Mouse (Mus musculus) embryonic facial prominence, embryonic 11.5 days (tissue): Measurements from ENCODE around the gene Serpinb3d. TPM values are rescaled to one million over a fixed set of nuclear protein-coding genes. Genes with fewer than 3 reads are reported as not detected.
"Not testable (repeated sequence)": the region's sequence is repeated elsewhere in the genome, so short reads cannot be mapped to it uniquely, and the experiment has no call there.

Source experiments
- ATAC-seq: fragments of 200-750 bp; cut with Nextera tagmentation; replicated peaks from 2 replicates; pipeline ENCODE4 v1.8.0; 2017; ENCODE audit warnings: low read depth; ENCODE audit not compliant: insufficient number of reproducible peaks, low FRiP score, low TSS enrichment
- DNase-seq: peaks from one replicate; pipeline ENCODE4 v3.0.0-alpha.2; 2015; ENCODE audit warnings: low spot score
- H3K27ac ChIP-seq: fragments of 300-500 bp; sonication (generic); replicated peaks from 2 replicates; pipeline ENCODE4 v1.5.1; 2014; ENCODE audit warnings: mild to moderate bottlenecking, low read depth, low read length, control low read depth
- H3K27me3 ChIP-seq: fragments of 300-500 bp; sonication (generic); 2 replicates; pipeline ENCODE4 v1.6.1; 2014; ENCODE audit warnings: mild to moderate bottlenecking, low read length, moderate library complexity, mixed read lengths; ENCODE audit not compliant: control insufficient read depth, insufficient read depth
- H3K36me3 ChIP-seq: fragments of 300-500 bp; sonication (generic); replicated peaks from 2 replicates; pipeline ENCODE4 v1.6.1; 2014; ENCODE audit warnings: low read depth, mild to moderate bottlenecking, low read length, moderate library complexity, mixed read lengths; ENCODE audit not compliant: control insufficient read depth, insufficient read depth
- H3K4me1 ChIP-seq: fragments of 300-500 bp; sonication (generic); 2 replicates; pipeline ENCODE4 v1.6.1; 2014; ENCODE audit warnings: low read length, mixed read lengths; ENCODE audit not compliant: control insufficient read depth, insufficient read depth
- H3K4me2 ChIP-seq: fragments of 300-500 bp; sonication (generic); 2 replicates; pipeline ENCODE4 v1.6.1; 2014; ENCODE audit warnings: low read depth, mild to moderate bottlenecking, control low read depth, low read length, moderate library complexity
- H3K4me3 ChIP-seq: fragments of 300-500 bp; sonication (generic); 2 replicates; pipeline ENCODE4 v1.5.1; 2014; ENCODE audit warnings: low read depth, low read length, control low read depth
- H3K9ac ChIP-seq: fragments of 300-500 bp; sonication (generic); replicated peaks from 2 replicates; pipeline ENCODE4 v1.6.1; 2014; ENCODE audit warnings: mild to moderate bottlenecking, control low read depth, low read length
- H3K9me3 ChIP-seq: fragments of 300-500 bp; sonication (generic); replicated peaks from 2 replicates; pipeline ENCODE4 v1.6.1; 2016; ENCODE audit warnings: mild to moderate bottlenecking, low read length, inconsistent platforms, mixed read lengths; ENCODE audit not compliant: control insufficient read depth
- WGBS: fragments of 180-500 bp; shearing (Covaris S2); extraction: QIAGEN DNeasy Blood & Tissue Kit; methylation state at CpG from one replicate; pipeline ENCODE4 v1.1.7; 2014; 5-methylcytosine and 5-hydroxymethylcytosine counted together
- polyA plus RNA-seq: library from polyadenylated mRNA; unstranded; fragments of >200 nt; fragmentation: Nextera tagmentation; extraction: Ambion mirVana; gene quantifications from 2 replicates; pipeline ENCODE4 v1.2.1, GENCODE M21; 2014

Gene Serpinb3d
- polyA plus RNA-seq, result not detected in 2 replicates

DNA sequence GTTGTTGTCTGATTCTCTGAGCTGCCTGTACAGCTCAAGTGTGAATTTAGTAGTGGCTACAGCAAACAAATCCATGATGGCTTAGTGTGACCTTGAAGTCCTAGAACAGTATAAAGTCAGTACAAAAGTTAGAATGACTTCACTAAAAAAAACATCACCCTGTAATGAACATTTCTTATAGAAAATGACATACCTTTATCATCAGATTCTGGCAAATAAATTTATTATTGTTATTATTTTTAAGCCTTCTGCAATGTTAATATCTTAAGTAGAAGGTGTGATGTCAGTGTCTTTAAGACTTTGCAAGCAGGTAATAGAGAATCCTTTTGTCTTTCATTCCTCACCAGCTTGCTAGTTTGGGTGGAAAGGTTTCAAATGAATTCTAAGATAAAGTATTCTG, at the start of gene Serpinb3d:
Gene Serpinb3d, minus strand, starts transcription at position 101 of the 400 bp plus-strand sequence.
- no peaks in the 10 kb centered on the region for H3K9me3 ChIP-seq
- no peak within 1 kb of the TSS for H3K27ac ChIP-seq
- no peak for ATAC-seq

DNA sequence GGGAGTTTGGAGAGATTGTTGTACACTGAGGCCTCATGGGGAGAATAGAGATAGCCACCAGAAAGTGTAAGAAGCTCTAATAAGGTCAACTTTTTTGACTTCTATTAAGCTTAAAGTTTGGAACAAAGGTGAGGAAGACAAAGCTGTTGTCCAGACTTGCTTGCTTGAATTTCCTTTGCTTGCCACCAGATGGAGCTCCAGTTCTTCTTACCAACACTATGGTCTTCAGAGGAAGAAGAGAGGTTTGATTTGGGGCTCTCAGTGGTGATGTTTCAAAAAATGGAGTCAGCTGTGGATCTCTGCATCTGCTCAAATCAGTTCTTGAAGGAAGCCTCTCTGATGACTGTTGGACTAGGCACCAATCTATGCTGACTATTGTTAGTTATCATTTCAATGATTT, 44.1 kb upstream of the Serpinb3d start:
- H3K9me3 ChIP-seq, H3K4me2 ChIP-seq, H3K27ac ChIP-seq, H3K4me3 ChIP-seq, H3K4me1 ChIP-seq, H3K27me3 ChIP-seq, H3K9ac ChIP-seq, H3K36me3 ChIP-seq, ATAC-seq, DNase-seq: not testable (repeated sequence)

More for the DNA sequence above, at the start of gene Serpinb3d:
- Histone ChIP-seq H3K4me1 (no peaks in the 10 kb centered on the region), H3K4me2 (no peak within 1 kb of the TSS), H3K4me3 (no peak within 1 kb of the TSS), H3K27me3 (no peaks in the 10 kb centered on the region), H3K9ac (no peak within 1 kb of the TSS), H3K36me3 (no peaks in the 10 kb centered on the region)
- no peak for DNase-seq

DNA sequence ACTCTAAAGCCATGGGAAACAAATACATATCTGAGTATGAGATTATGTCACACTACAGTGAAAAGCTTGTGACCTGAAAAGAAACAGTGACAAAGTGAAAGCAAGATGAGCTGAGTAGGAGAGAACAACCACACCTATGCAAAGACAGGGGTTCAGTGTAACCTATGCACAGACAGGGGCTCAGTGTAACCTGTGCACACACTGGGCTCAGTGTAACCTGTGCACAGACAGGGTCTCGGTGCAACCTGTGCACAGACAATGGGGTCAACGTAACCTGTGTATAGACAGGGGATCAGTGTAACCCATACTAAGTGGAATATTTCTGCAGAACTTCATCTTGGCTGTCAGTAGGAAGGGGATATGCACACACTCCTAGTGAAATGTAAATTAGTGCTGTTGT, 15.1 kb upstream of the Serpinb3d start:
- no peak overlapping the region for H3K27ac ChIP-seq
- H3K36me3 ChIP-seq, result no peaks in the 10 kb centered on the region
- DNase-seq, result no peak
- H3K4me1 ChIP-seq, result no peaks in the 10 kb centered on the region
- WGBS, result 89% methylated on average over 2 of the region's 2 CpGs
- no peaks in the 10 kb centered on the region for H3K9me3 ChIP-seq
- no peak for ATAC-seq
- no peaks in the 10 kb centered on the region for H3K27me3 ChIP-seq
- H3K4me2 ChIP-seq, result no peak overlapping the region
- H3K9ac ChIP-seq, result no peak overlapping the region
- H3K4me3 ChIP-seq, result no peak overlapping the region

DNA sequence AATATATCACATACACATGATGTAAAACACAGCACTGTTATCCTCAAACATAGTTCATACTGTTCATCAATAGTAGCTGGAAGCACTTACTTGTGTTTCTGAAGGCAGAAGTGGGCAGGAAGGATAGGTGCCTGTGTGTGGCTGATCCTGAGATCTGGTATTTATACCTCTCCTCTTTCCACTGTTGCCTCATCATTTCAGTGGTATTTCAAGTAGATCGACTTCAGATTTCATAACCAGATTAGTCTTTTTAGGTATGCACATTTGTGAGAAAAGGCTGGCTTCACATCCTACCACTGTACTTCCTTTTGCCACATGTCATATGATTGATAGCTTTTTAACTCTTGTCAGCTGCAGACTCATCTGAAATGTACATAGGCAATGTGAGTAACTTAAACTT, 31.1 kb downstream of the Serpinb3d start, which contains the start of gene Serpinb3a:
Gene Serpinb3a, minus strand, starts transcription at position 101 of the 400 bp plus-strand sequence.
- H3K27me3 ChIP-seq, result no peaks in the 10 kb centered on the region
- 75% methylated on average over 1 of the region's 1 CpGs for whole genome bisulfite sequencing

DNA sequence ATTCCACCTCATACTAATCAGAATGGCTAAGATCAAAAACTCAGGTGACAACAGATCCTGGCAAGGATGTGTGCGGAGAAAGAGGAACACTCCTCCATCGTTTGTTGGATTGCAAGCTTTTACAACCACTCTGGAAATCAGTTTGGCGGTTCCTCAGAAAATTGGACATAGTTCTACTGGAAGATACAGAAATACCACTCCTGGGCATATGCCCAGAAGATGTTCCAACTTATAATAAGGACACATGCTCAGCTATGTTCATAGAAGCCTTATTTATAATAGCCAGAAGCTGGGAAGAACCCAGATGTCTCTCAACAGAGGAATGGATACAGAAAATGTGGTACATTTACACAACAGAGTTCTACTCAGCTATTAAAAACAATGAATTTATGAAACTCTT, 49.1 kb downstream of the Serpinb3d start:
- H3K27me3 ChIP-seq, ATAC-seq, H3K4me3 ChIP-seq, H3K4me2 ChIP-seq, H3K27ac ChIP-seq, H3K9me3 ChIP-seq, DNase-seq, H3K36me3 ChIP-seq, H3K4me1 ChIP-seq, H3K9ac ChIP-seq: not testable (repeated sequence)
- WGBS, result 85% methylated on average over 3 of the region's 3 CpGs

More for the DNA sequence above, 31.1 kb downstream of the Serpinb3d start, which contains the start of gene Serpinb3a:
- DNase-seq (no peak), ATAC-seq (no peak)
- Histone ChIP-seq H3K4me2 (no peak within 1 kb of the TSS), H3K9me3 (no peaks in the 10 kb centered on the region), H3K4me3 (no peak within 1 kb of the TSS), H3K4me1 (no peaks in the 10 kb centered on the region), H3K9ac (no peak within 1 kb of the TSS), H3K27ac (no peak within 1 kb of the TSS), H3K36me3 (no peaks in the 10 kb centered on the region)

Other genes starting within 250 kb of the Serpinb3d start
- 0.42 and 0.46 TPM in 2 replicates for gene Serpinb5, start 222.3 kb downstream of the Serpinb3d start, polyA plus RNA-seq
- gene Serpinb12, start 149.1 kb downstream of the Serpinb3d start, polyA plus RNA-seq, result not detected in 2 replicates
- gene Serpinb13, start 102.5 kb downstream of the Serpinb3d start, polyA plus RNA-seq, result not detected in 2 replicates
- not detected in 2 replicates for gene Serpinb3a, start 31.2 kb downstream of the Serpinb3d start, polyA plus RNA-seq
- not detected in 2 replicates for gene Serpinb3b, start 194.9 kb upstream of the Serpinb3d start, polyA plus RNA-seq
- gene Serpinb3c, start 194.9 kb upstream of the Serpinb3d start, polyA plus RNA-seq, result not detected in 2 replicates